Mouse (Mus musculus): ENCODE results near the gene Nme2.

- no peak for TF ChIP-seq POLR2A (IDR thresholded peaks at IDR 0.05; ENCODE audit: low read depth, low read length)
- no peak for TF ChIP-seq CTCF (conservative IDR thresholded peaks at IDR 0.05 in 1 of 2, IDR thresholded peaks at IDR 0.05 in 1 of 2; ENCODE audit: low read depth in 2 of 2, low read length in 2 of 2)
- TF ChIP-seq TCF12 (IDR thresholded peaks at IDR 0.05; ENCODE audit: low read depth, low read length) = no peak
- TF ChIP-seq ELF1 (IDR thresholded peaks at IDR 0.05; ENCODE audit: low read depth, low read length) = no peak
- no peak for TF ChIP-seq E2F4 (IDR thresholded peaks at IDR 0.05; ENCODE audit: insufficient replicate concordance, low read depth, low read length)
- no peak for TF ChIP-seq EP300 (IDR thresholded peaks at IDR 0.05; ENCODE audit: low read length)
- no peak for TF ChIP-seq ZC3H11A (IDR thresholded peaks at IDR 0.05; ENCODE audit: low read depth, low read length)
- TF ChIP-seq MAX (IDR thresholded peaks at IDR 0.05; ENCODE audit: low read length) = no peak
- TF ChIP-seq JUND (conservative IDR thresholded peaks at IDR 0.05; ENCODE audit: low read depth, low read length) = no peak
- no peak for TF ChIP-seq MAFK (IDR thresholded peaks at IDR 0.05; ENCODE audit: insufficient replicate concordance, low read length)
- no peak for TF ChIP-seq PAX5 (IDR thresholded peaks at IDR 0.05; ENCODE audit: low read length)
- TF ChIP-seq ETS1 (conservative IDR thresholded peaks at IDR 0.05; ENCODE audit: low read depth, low read length) = no peak
- TF ChIP-seq HCFC1 (IDR thresholded peaks at IDR 0.05; ENCODE audit: low read depth, low read length) = no peak
These were observed 43.2 kb upstream of the Nme2 start for GRCm38 (mm10) chr11:93999276-93999675.
